Mouse (Mus musculus) embryonic facial prominence, embryonic 14.5 days (tissue): ENCODE measurements around the gene Creb3. TPM values are rescaled to one million over a fixed set of nuclear protein-coding genes. Genes with fewer than 3 reads are reported as not detected.

ENCODE experiments used
- ATAC-seq: fragments of 200-750 bp; cut with Nextera tagmentation; 2 replicates; pipeline ENCODE4 v1.8.0; 2017; ENCODE audit warnings: low read depth, moderate number of reproducible peaks, moderate TSS enrichment
- DNase-seq: peaks from one replicate; pipeline ENCODE4 v3.0.0-alpha.2; 2015; ENCODE audit warnings: low spot score
- H3K27ac ChIP-seq: fragments of 300-500 bp; sonication (generic); replicated peaks from 2 replicates; pipeline ENCODE4 v1.5.1; 2014; ENCODE audit warnings: low read depth, mild to moderate bottlenecking, low read length, moderate library complexity
- H3K27me3 ChIP-seq: fragments of 300-500 bp; sonication (generic); replicated peaks from 2 replicates; pipeline ENCODE4 v1.6.1; 2014; ENCODE audit warnings: low read length; ENCODE audit not compliant: control insufficient read depth, insufficient read depth
- H3K36me3 ChIP-seq: fragments of 300-500 bp; sonication (generic); 2 replicates; pipeline ENCODE4 v1.6.1; 2014; ENCODE audit warnings: low read length, mixed read lengths; ENCODE audit not compliant: control insufficient read depth, insufficient read depth
- H3K4me1 ChIP-seq: fragments of 300-500 bp; sonication (generic); 2 replicates; pipeline ENCODE4 v1.6.1; 2014; ENCODE audit warnings: antibody characterized with exemption, low read length; ENCODE audit not compliant: control insufficient read depth, insufficient read depth
- H3K4me2 ChIP-seq: fragments of 300-500 bp; sonication (generic); 2 replicates; pipeline ENCODE4 v1.6.1; 2014; ENCODE audit warnings: low read depth, mild to moderate bottlenecking, low read length, moderate library complexity, mixed read lengths
- H3K4me3 ChIP-seq: fragments of 300-500 bp; sonication (generic); 2 replicates; pipeline ENCODE4 v1.5.1; 2014; ENCODE audit warnings: low read depth, mild to moderate bottlenecking, low read length
- H3K9ac ChIP-seq: fragments of 300-500 bp; sonication (generic); 2 replicates; pipeline ENCODE4 v1.6.1; 2014; ENCODE audit warnings: low read depth, mild to moderate bottlenecking, low read length, moderate library complexity, mixed read lengths
- H3K9me3 ChIP-seq: fragments of 300-500 bp; sonication (generic); 2 replicates; pipeline ENCODE4 v1.6.1; 2016; ENCODE audit warnings: low read length; ENCODE audit not compliant: control insufficient read depth
- WGBS: fragments of 180-500 bp; shearing (Covaris S2); extraction: QIAGEN DNeasy Blood & Tissue Kit; methylation state at CpG from one replicate; pipeline ENCODE4 v1.1.7; 2014; 5-methylcytosine and 5-hydroxymethylcytosine counted together
- polyA plus RNA-seq: library from polyadenylated mRNA; unstranded; fragments of >200 nt; fragmentation: Nextera tagmentation; extraction: Ambion mirVana; gene quantifications from 2 replicates; pipeline ENCODE4 v1.2.1, GENCODE M21; 2014

Gene Creb3
- polyA plus RNA-seq, 1 experiment from 2014 or later = 79.6 TPM

DNA sequence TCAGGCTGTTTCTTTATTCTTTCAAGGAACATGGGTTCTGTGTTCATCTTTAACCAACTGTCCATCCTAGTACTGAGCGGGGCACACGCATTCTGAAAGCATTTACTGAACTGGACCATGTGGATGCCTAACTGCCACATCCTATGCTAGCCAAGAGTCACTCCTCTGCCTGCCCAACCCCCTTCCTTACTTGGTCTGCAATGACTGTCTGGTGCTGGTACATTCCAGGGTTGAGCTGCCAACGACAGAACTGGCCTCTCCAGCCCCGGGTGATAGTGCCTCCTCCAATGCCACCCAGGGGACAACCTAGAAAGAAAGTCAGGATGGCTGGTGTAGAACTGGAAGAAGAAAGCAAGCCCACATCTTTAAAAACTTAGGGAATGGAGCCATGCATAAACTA lies 11.4 kb downstream of the Creb3 start:
- ATAC-seq = no peak
- 93% methylated on average over 4 of the region's 4 CpGs for WGBS
- Histone ChIP-seq H3K27me3 (no peaks in the 10 kb centered on the region), H3K27ac (no peak overlapping the region), H3K9ac (no peak overlapping the region), H3K4me1 (peaks cover 29% of the 10 kb centered on the region), H3K9me3 (no peaks in the 10 kb centered on the region), H3K4me3 (no peak overlapping the region), H3K4me2 (no peak overlapping the region), H3K36me3 (peaks cover 61% of the 10 kb centered on the region)
- DNase-seq = no peak

DNA sequence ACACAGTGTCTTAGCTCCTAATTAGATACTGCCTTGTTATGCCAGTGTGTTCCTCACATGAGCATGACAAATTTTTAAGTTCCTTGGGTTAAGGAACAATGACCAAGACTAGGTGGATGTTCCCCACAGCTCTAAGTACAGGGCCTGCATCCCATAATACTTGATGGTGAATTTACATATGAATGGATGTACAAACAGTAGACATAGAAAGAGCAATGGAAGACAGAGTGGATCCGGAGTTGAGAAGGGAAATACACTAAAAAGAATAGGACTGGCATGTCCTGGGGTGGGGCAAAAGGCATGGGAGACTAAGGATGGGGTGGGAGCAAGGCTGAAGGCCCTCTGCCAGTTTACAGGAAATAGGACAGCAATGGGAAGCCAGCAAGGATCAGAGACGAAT lies 13.2 kb downstream of the Creb3 start:
- H3K9me3 ChIP-seq = no peaks in the 10 kb centered on the region
- 0 out of 2 replicates have a peak overlapping the region, but pooled peaks have one; percentile 1 for H3K4me2 ChIP-seq
- no peak for DNase-seq
- H3K4me3 ChIP-seq = no peak overlapping the region
- H3K36me3 ChIP-seq = peaks cover 46% of the 10 kb centered on the region
- peaks cover 37% of the 10 kb centered on the region for H3K4me1 ChIP-seq
- H3K27ac ChIP-seq = no peak overlapping the region
- no peak overlapping the region for H3K9ac ChIP-seq
- ATAC-seq = no peak
- no peaks in the 10 kb centered on the region for H3K27me3 ChIP-seq
- 78% methylated on average over 2 of the region's 2 CpGs for WGBS

DNA sequence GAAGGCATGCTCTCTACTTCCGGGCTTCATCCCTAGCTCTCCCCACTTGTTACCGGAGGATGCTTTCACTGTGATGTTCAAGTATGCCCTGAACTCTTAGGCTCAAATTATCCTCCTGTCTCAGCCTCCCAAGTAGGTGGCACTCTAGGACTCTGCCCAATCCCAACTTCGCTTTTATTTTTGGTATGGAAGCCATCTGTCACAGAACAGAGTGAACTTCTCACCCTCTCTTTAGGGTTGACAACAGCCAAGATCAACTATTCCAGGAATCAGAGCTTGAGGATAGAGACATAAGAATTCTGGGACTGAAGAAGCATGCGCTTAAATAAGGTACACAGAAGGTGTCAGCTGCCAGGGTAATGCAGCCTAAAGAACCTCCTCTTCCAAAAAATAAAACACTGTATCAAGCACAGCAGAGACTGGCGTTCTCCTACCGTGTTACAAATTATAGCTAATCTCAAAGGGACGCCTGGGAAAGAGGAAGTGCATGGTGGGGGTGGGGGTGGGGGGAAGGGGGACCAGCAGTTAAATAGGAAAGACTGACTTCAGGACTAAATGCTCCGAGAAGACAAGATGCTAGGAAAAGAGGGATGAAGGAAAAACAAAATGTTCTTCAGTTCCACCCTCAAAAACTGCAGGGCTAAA lies 15.2 kb downstream of the Creb3 start:
- no peak for DNase-seq
- peaks cover 47% of the 10 kb centered on the region for H3K36me3 ChIP-seq
- H3K4me2 ChIP-seq = peak overlapping the region; percentile 96
- H3K9me3 ChIP-seq = no peaks in the 10 kb centered on the region
- H3K4me1 ChIP-seq = peaks cover 37% of the 10 kb centered on the region
- no peaks in the 10 kb centered on the region for H3K27me3 ChIP-seq
- 37% methylated on average over 8 of the region's 8 CpGs for WGBS
- H3K27ac ChIP-seq = no peak overlapping the region
- H3K9ac ChIP-seq = peak overlapping the region; percentile 87
- H3K4me3 ChIP-seq = peak overlapping the region; percentile 87
- no peak for ATAC-seq

DNA sequence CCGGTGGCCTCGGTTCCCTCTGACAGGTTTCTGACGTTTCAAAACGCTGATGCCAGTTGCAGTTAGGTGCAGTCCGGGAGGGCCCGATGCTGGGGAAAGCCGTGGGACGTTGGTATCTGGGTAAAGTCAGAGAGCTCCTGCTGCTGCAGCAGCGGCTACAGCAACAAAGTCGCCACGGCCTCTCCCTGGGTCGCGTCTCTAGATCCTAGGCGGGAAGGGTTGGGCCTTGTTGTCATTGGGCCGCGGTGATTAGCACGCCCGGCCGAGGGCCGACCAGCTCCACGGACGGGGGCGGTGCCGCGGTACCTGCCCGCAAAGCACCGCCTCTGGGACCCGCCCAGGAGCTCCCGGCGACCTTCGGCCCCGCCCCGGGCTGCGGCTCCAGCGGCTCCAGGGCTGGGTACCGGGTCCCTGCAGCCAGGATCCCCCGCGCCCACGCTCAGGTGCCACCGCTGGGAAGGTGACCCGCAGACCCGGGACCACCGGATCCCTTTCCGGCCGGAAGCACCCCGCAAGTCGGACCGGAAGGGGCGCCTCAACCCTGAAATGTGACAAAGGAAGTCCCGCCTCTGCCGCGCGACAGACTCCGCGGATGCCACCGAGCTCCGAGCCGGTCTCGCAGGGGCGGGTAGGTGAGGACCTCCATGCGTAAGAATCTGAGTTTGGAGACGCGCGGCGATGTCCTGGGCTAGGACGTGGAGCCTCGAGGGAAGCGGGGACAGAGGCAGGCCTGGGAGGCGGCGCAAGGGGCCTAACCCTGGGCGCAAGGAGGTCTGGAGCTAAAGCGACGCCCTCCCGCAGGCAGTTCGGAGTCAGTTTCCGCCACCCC lies 16.5 kb downstream of the Creb3 start, which contains the start of the genes Rgp1 and Gba2:
Rgp1 (plus strand) TSS at position 340 of the 829 bp plus-strand sequence.
Gba2 (minus strand) TSS at position 498 of the 829 bp plus-strand sequence.
- peaks cover 51% of the 10 kb centered on the region for H3K36me3 ChIP-seq
- ATAC-seq = peak; percentile 94
- DNase-seq = peak; percentile 92
- 0% methylated on average over 46 of the region's 76 CpGs for WGBS
- H3K27ac ChIP-seq = peak within 1 kb of the TSS; percentile 84
- H3K9me3 ChIP-seq = no peaks in the 10 kb centered on the region
- peak within 1 kb of the TSS; percentile 96 for H3K4me2 ChIP-seq
- no peaks in the 10 kb centered on the region for H3K27me3 ChIP-seq
- H3K4me1 ChIP-seq = peaks cover 37% of the 10 kb centered on the region
- peak within 1 kb of the TSS; percentile 87 for H3K9ac ChIP-seq
- H3K4me3 ChIP-seq = peak within 1 kb of the TSS; percentile 87

GRCm38 (mm10) chr4:43579256-43579655 lies 17.1 kb downstream of the Creb3 start:
- peaks cover 52% of the 10 kb centered on the region for H3K36me3 ChIP-seq
- DNase-seq = no peak

GRCm38 (mm10) chr4:43579731-43580130 lies 17.6 kb downstream of the Creb3 start:
- Histone ChIP-seq H3K4me1 (peaks cover 37% of the 10 kb centered on the region), H3K9me3 (no peaks in the 10 kb centered on the region), H3K4me2 (peak overlapping the region; percentile 96), H3K4me3 (peak overlapping the region; percentile 87), H3K9ac (peak overlapping the region; percentile 87; the same call in 1 of the 2 replicates), H3K27ac (no peak overlapping the region), H3K36me3 (peaks cover 48% of the 10 kb centered on the region), H3K27me3 (no peaks in the 10 kb centered on the region)
- WGBS = 84% methylated on average over 6 of the region's 6 CpGs
- ATAC-seq (no peak), DNase-seq (no peak)

More at GRCm38 (mm10) chr4:43579256-43579655, 17.1 kb downstream of the Creb3 start:
- Histone ChIP-seq H3K27ac (peak overlapping the region; percentile 84), H3K27me3 (no peaks in the 10 kb centered on the region), H3K9ac (peak overlapping the region; percentile 87), H3K9me3 (no peaks in the 10 kb centered on the region), H3K4me1 (peaks cover 37% of the 10 kb centered on the region), H3K4me2 (peak overlapping the region; percentile 96), H3K4me3 (peak overlapping the region; percentile 87)
- no peak for ATAC-seq
- 7% methylated on average over 10 of the region's 10 CpGs for WGBS

- Histone ChIP-seq H3K4me3 (no peak overlapping the region), H3K27ac (no peak overlapping the region), H3K9me3 (no peaks in the 10 kb centered on the region), H3K9ac (no peak overlapping the region), H3K27me3 (no peaks in the 10 kb centered on the region), H3K4me1 (peaks cover 31% of the 10 kb centered on the region), H3K4me2 (no peak overlapping the region), H3K36me3 (peaks cover 41% of the 10 kb centered on the region)
- ATAC-seq (no peak), DNase-seq (no peak)
- 93% methylated on average over 5 of the region's 5 CpGs for whole genome bisulfite sequencing
These were observed 18.6 kb downstream of the Creb3 start for GRCm38 (mm10) chr4:43580721-43581120.

- Histone ChIP-seq H3K27ac (no peak overlapping the region), H3K36me3 (peaks cover 41% of the 10 kb centered on the region), H3K27me3 (no peaks in the 10 kb centered on the region), H3K9ac (no peak overlapping the region), H3K9me3 (no peaks in the 10 kb centered on the region), H3K4me2 (no peak overlapping the region), H3K4me3 (no peak overlapping the region), H3K4me1 (peaks cover 25% of the 10 kb centered on the region)
- WGBS = 88% methylated on average over 12 of the region's 12 CpGs
- ATAC-seq (no peak), DNase-seq (no peak)
These were observed 19.2 kb downstream of the Creb3 start for GRCm38 (mm10) chr4:43581381-43581780.
